Mouse (Mus musculus): ENCODE measurements around the gene Zfand3. TPM values are rescaled to one million over a fixed set of nuclear protein-coding genes. Genes with fewer than 3 reads are reported as not detected.

Gene Zfand3
- polyA plus RNA-seq, 1 experiment: 122 TPM

DNA sequence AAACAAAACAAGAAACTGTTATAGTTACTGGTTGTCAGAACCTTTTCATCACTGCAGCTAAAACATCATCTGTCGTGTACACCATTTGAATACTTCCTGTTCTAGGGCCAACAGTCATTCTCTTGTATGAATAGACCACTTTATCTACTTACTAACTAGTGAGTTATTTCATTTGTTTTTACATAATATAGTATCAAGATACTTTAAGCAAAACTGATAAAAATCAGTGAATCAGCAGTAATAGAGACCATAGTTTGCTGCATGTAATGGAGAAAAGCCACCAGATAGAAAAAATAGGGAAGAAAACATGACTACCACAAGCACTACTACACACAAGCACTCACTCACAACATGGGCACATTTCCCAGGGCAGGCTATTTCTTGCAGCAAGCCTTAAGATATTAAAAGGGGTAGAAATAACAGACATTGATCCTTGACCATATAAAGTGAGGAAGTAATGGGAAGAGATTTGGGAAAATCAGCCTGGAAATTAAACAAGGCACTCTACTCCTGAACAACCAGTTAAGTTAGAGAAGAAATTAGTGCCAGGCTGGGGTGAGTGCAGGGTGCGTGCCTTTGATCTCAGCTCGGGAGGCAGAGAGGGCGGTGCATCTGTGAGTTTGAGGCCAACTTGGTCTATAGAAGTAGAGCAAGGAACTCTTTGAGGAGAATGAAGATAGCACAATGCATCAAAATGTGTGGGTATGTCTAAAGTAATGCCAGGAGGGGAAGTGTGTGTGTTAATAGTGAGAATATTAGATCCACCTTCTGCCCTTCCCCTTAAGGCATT lies 30.9 kb downstream of the Zfand3 start:
- no peak for TF ChIP-seq CTCF (IDR thresholded peaks at IDR 0.05; ENCODE audit: insufficient read depth, low read length)
- no peak for TF ChIP-seq POLR2A (IDR thresholded peaks at IDR 0.05; ENCODE audit: borderline replicate concordance, extremely low read depth, low read depth, low read length)
- Histone ChIP-seq H3K4me1 (ENCODE audit: control insufficient read depth, insufficient read depth, low read length) (peaks cover 17% of the 10 kb centered on the region), H3K4me3 (replicated peaks; ENCODE audit: extremely low read depth, low read depth, low read length) (no peak overlapping the region)
- 40% methylated on average over 4 of the region's 4 CpGs for WGBS
- no peak for DNase-seq

DNA sequence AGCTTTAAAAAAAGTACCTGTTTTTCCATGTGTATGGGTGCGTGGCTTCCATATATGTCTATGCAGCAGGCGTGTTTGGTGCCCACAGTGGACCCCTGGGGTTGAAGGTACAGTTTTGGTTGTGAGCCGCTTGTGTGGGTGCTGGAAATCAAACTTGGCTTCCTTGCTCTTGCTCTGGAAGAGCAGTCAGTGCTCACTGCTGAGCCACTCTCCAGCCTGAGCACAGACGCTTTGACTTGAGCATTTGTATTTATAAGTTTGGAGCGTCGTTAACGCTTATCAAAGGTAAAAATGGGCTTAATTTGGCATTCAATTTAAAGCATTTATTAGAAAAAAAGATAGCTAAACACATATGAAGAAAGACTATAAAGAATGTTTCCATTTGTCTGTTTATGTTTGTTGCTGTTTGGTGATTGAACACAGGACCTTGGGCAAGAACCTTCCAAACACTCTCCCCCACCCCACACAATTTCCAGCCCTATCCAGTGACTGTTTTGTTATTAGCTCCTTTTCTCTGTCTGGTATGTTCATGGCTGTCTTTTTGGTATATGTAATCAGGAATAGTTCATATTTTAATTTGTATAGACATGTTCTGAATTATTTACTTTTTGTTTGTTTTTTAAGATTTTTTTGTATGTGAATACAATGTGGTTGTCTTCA lies 38.8 kb downstream of the Zfand3 start:
- 77% methylated on average over 7 of the region's 7 CpGs for WGBS
- Histone ChIP-seq H3K4me3 (replicated peaks; ENCODE audit: extremely low read depth, low read depth, low read length) (no peak overlapping the region), H3K4me1 (ENCODE audit: control insufficient read depth, insufficient read depth, low read length) (peaks cover 16% of the 10 kb centered on the region)
- no peak for DNase-seq
- no peak for TF ChIP-seq CTCF (IDR thresholded peaks at IDR 0.05; ENCODE audit: insufficient read depth, low read length)
- no peak for TF ChIP-seq POLR2A (IDR thresholded peaks at IDR 0.05; ENCODE audit: borderline replicate concordance, extremely low read depth, low read depth, low read length)

DNA sequence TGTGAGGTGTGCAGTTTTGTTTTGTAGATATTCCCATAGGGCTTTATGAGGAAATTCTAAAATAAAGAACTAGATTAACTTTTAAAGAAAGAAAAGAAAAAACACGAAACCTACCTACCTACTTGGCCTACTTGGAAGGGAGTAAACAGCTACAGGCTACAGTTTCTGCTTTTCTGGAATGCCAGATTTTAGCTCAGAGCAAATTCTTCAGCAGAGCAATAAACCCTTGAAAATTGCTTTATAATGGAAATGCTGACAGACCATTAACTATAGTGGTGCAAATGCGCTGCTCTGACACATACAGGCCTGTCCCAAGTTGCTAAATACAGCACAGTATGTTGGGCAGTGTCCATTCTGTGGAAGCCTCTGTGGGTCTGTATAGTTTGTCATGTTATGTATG lies 40.6 kb downstream of the Zfand3 start:
- TF ChIP-seq CTCF (IDR thresholded peaks at IDR 0.05; ENCODE audit: insufficient read depth, low read length): no peak
- no peak for TF ChIP-seq POLR2A (IDR thresholded peaks at IDR 0.05; ENCODE audit: borderline replicate concordance, extremely low read depth, low read depth, low read length)
- Histone ChIP-seq H3K4me3 (replicated peaks; ENCODE audit: extremely low read depth, low read depth, low read length) (no peak overlapping the region), H3K4me1 (ENCODE audit: control insufficient read depth, insufficient read depth, low read length) (peaks cover 14% of the 10 kb centered on the region)
- 72% methylated on average over 2 of the region's 2 CpGs for WGBS
- no peak for DNase-seq

DNA sequence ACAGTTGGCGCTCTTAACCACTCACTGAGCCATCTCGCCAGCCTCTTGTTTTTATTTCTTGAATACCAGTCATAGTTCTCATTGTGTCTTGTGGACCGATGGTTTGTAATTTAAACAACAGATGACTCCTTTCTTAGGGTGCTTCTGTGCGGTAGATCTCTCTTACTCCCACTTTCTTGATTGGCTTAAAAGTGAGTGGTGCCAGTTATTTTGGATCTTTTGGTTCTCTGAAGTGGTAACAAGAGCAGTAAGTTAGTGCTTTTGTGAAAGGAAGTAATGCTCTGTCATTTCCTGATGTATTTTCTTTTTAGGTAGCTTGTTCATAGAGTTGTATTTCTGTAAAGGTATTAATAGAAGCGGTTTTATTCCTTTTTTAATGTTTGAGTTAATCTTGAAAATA lies 42.1 kb downstream of the Zfand3 start:
- no peak for TF ChIP-seq POLR2A (IDR thresholded peaks at IDR 0.05; ENCODE audit: borderline replicate concordance, extremely low read depth, low read depth, low read length)
- DNase-seq: no peak
- WGBS: 67% methylated on average over 5 of the region's 5 CpGs
- Histone ChIP-seq H3K4me3 (replicated peaks; ENCODE audit: extremely low read depth, low read depth, low read length) (no peak overlapping the region), H3K4me1 (ENCODE audit: control insufficient read depth, insufficient read depth, low read length) (peaks cover 16% of the 10 kb centered on the region)

DNA sequence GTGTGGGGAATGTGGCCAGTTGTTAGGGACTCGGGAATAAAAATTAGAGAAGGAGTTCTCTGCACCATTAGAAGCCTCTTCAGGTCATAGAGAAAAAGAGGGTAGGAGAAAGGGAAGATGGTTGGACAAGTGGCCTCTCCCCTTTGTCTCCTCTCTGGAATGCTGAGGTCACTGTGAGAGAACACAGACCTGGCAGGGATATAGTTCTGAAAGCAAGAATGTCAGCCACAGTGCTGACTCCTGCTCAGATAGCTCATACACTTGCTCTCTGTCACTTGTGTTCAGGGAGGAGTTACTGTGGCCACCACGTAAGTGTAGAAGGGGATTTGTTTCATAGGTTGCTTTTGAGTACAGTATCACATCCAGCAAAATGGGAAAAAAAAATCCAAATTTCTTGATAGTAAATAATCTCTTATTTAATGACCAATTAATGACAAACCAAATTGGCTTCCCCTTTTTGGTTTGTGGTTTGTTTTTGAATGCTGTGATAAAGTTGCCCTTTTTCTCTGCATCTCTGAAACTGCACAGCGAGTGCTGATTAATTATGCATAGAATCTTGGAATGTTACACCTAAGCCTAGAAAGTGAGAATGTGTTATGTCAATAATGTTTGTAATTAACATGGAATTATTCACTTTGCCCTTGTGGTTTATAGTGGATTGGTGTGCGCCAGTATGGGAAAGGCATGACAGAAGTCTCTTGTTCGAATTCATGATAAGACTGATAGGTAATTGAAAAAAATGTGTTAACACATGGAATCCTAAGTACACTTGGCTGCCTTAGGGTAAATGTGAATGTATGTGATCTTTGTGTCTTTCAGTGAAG lies 47.2 kb downstream of the Zfand3 start:
- 71% methylated on average over 5 of the region's 5 CpGs for WGBS
- DNase-seq: no peak

DNA sequence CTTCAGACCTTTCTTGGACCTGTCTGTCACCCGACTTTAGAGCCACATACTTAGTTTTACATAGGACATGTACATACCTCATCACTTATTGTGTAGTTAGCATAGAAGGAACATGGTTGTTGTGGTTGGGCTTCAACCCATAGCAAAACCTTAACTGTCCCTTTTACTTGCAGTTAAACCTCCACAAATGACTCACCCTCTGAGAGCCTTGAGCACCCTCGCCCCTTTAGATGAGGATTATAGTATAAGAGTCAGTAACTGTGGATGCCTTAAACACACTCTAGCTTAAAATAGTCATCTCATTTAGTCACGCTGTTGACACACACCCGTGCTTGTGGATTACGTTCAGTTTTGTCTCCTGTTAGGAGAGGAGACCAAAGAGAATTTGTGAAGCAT lies 47.8 kb downstream of the Zfand3 start:
- 71% methylated on average over 5 of the region's 5 CpGs for WGBS
- DNase-seq: no peak
- H3K4me1 ChIP-seq (ENCODE audit: control insufficient read depth, insufficient read depth, low read length): peaks cover 5% of the 10 kb centered on the region
- no peak for TF ChIP-seq POLR2A (IDR thresholded peaks at IDR 0.05; ENCODE audit: borderline replicate concordance, extremely low read depth, low read depth, low read length)
- TF ChIP-seq CTCF (IDR thresholded peaks at IDR 0.05; ENCODE audit: insufficient read depth, low read length): no peak
- no peak overlapping the region for H3K4me3 ChIP-seq (replicated peaks; ENCODE audit: extremely low read depth, low read depth, low read length)

More for the DNA sequence above, 47.2 kb downstream of the Zfand3 start:
- TF ChIP-seq POLR2A (IDR thresholded peaks at IDR 0.05; ENCODE audit: borderline replicate concordance, extremely low read depth, low read depth, low read length) (no peak), CTCF (IDR thresholded peaks at IDR 0.05; ENCODE audit: insufficient read depth, low read length) (no peak)
- Histone ChIP-seq H3K4me3 (replicated peaks; ENCODE audit: extremely low read depth, low read depth, low read length) (no peak overlapping the region), H3K4me1 (ENCODE audit: control insufficient read depth, insufficient read depth, low read length) (peaks cover 8% of the 10 kb centered on the region)

DNA sequence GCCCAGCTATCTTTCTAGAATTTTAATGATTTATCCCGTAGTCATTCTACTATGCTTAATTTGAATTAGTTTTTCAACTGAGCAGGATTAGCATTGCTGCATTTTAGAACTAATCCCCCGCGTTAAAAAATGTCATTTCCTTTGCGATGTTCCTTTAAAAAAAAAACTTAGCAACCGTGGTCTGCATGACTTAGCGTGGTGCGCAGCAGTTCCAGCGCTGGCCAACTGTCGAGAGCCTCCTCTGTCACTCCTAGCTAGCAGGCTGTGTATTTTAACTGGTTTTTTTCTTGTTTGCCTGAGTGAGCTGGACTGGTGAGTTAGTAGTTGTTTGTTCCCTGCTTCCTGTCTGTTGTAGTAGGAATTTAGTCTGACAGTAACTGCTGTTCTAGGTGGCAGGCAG lies 48.9 kb downstream of the Zfand3 start:
- Histone ChIP-seq H3K4me1 (ENCODE audit: control insufficient read depth, insufficient read depth, low read length) (peaks cover 10% of the 10 kb centered on the region), H3K4me3 (replicated peaks; ENCODE audit: extremely low read depth, low read depth, low read length) (no peak overlapping the region)
- TF ChIP-seq CTCF (IDR thresholded peaks at IDR 0.05; ENCODE audit: insufficient read depth, low read length): no peak
- no peak for TF ChIP-seq POLR2A (IDR thresholded peaks at IDR 0.05; ENCODE audit: borderline replicate concordance, extremely low read depth, low read depth, low read length)
- no peak for DNase-seq
- 51% methylated on average over 9 of the region's 9 CpGs for whole genome bisulfite sequencing

DNA sequence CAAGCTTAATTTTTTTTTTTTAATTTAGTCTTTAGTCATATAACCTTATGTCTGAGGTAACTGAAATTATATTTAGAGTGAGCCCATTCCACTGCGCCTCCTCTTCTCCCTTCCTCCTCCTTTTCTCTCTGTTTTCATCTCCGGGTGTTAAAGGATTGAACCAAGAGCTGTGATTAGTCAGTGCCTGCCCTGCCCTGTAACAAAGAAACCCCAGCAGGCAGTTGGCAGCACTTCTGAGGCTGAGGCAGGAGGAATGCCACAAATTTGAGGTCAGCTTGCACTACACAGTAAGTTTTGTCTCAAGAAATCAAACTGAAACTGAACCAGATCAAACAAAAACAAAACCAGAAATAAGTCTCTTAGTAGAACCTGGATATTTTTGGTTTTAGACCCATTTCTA lies 49.3 kb downstream of the Zfand3 start:
- no peak for DNase-seq
- H3K4me3 ChIP-seq (replicated peaks; ENCODE audit: extremely low read depth, low read depth, low read length): no peak overlapping the region
- peaks cover 14% of the 10 kb centered on the region for H3K4me1 ChIP-seq (ENCODE audit: control insufficient read depth, insufficient read depth, low read length)
- 63% methylated on average over 2 of the region's 2 CpGs for WGBS
- TF ChIP-seq CTCF (IDR thresholded peaks at IDR 0.05; ENCODE audit: insufficient read depth, low read length) (no peak), POLR2A (IDR thresholded peaks at IDR 0.05; ENCODE audit: borderline replicate concordance, extremely low read depth, low read depth, low read length) (no peak)

DNA sequence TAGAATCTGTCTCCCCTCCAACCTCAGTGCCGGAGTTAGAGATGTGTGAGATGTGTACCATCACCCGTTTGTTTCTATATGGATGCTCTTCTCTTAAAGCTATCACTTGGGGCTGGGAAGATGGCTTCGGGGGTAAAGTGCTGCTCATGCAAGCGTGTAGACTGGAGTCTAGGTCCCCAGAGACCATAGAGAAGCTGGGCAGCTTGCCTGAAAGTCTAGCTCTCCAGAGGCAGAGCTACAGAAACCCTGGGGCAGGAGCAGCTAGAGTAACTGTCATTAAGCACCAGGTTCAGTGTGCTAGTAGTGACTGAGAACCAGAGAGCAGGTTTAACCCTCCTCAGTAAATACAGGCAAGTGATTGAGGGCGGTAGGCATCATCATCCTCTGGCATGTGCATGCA lies 51.7 kb downstream of the Zfand3 start:
- Histone ChIP-seq H3K4me1 (ENCODE audit: control insufficient read depth, insufficient read depth, low read length) (peaks cover 24% of the 10 kb centered on the region), H3K4me3 (replicated peaks; ENCODE audit: extremely low read depth, low read depth, low read length) (no peak overlapping the region)
- WGBS: 82% methylated on average over 5 of the region's 5 CpGs
- TF ChIP-seq CTCF (IDR thresholded peaks at IDR 0.05; ENCODE audit: insufficient read depth, low read length) (no peak), POLR2A (IDR thresholded peaks at IDR 0.05; ENCODE audit: borderline replicate concordance, extremely low read depth, low read depth, low read length) (no peak)
- no peak for DNase-seq
